Mouse (Mus musculus): ENCODE results near the gene Art3. TPM values are rescaled to one million over a fixed set of nuclear protein-coding genes. Genes with fewer than 3 reads are reported as not detected.

The Art3 gene
- total RNA-seq, 2 experiments from 2014 or later: 620 to 781 TPM

GRCm38 (mm10) chr5:92372605-92373004 is 41.0 kb downstream of the Art3 start:
- intact Hi-C loops (cut with DNase I): no loop called here
- no peak for DNase-seq

- intact Hi-C loops (cut with DNase I): no loop called here
- DNase-seq: no peak
Measured at GRCm38 (mm10) chr5:92374721-92375142, 43.1 kb downstream of the Art3 start.

- no peak for DNase-seq
- intact Hi-C loops (cut with DNase I): no loop called here
Measured at GRCm38 (mm10) chr5:92375368-92375767, 43.7 kb downstream of the Art3 start.

GRCm38 (mm10) chr5:92376795-92377405 is 45.3 kb downstream of the Art3 start:
- intact Hi-C loops (cut with DNase I): no loop called here
- no peak for DNase-seq

- peak; percentile 78 to 89 for DNase-seq
- intact Hi-C loops (cut with DNase I): loop anchor here (1.0 to 2.0 kb wide), 2 partner anchors 17 to 69 kb away; no protein-coding TSS in a partner anchor
Measured at GRCm38 (mm10) chr5:92381550-92382348, 50.1 kb downstream of the Art3 start.

GRCm38 (mm10) chr5:92382349-92382679 is 50.7 kb downstream of the Art3 start:
- intact Hi-C loops (cut with DNase I): loop anchor here (2.0 kb wide), 1 partner anchor 16 kb away; no protein-coding TSS in a partner anchor
- no peak for DNase-seq

- intact Hi-C loops (cut with DNase I): loop anchor here (2.0 kb wide), 1 partner anchor 15 kb away; no protein-coding TSS in a partner anchor
Measured at GRCm38 (mm10) chr5:92383747-92384146, 52.1 kb downstream of the Art3 start.

GRCm38 (mm10) chr5:92384855-92385254 is 53.2 kb downstream of the Art3 start:
- peak in 1 of 2 experiments; percentile 51 for DNase-seq
- intact Hi-C loops (cut with DNase I): no loop called here

More at GRCm38 (mm10) chr5:92383747-92384146, 52.1 kb downstream of the Art3 start:
- DNase-seq: no peak

GRCm38 (mm10) chr5:92386102-92386501 is 54.5 kb downstream of the Art3 start:
- intact Hi-C loops (cut with DNase I): no loop called here
- peak; percentile 33 to 44 for DNase-seq

GRCm38 (mm10) chr5:92386643-92387042 is 55.0 kb downstream of the Art3 start:
- DNase-seq: peak; percentile 47 to 66
- intact Hi-C loops (cut with DNase I): no loop called here

- intact Hi-C loops (cut with DNase I): no loop called here
- DNase-seq: peak; percentile 69 to 80
Measured at GRCm38 (mm10) chr5:92387433-92387832, 55.8 kb downstream of the Art3 start.

- intact Hi-C loops (cut with DNase I): no loop called here
- no peak for DNase-seq
Measured at GRCm38 (mm10) chr5:92389977-92390376, 58.4 kb downstream of the Art3 start.

- peak; percentile 31 to 52 for DNase-seq
Measured at GRCm38 (mm10) chr5:92390615-92391014, 59.0 kb downstream of the Art3 start.

GRCm38 (mm10) chr5:92392542-92392941 is 60.9 kb downstream of the Art3 start:
- DNase-seq: no peak
- intact Hi-C loops (cut with DNase I): no loop called here

More at GRCm38 (mm10) chr5:92390615-92391014, 59.0 kb downstream of the Art3 start:
- intact Hi-C loops (cut with DNase I): no loop called here

GRCm38 (mm10) chr5:92393863-92394262 is 62.2 kb downstream of the Art3 start:
- intact Hi-C loops (cut with DNase I): no loop called here
- no peak for DNase-seq

- DNase-seq: no peak
- intact Hi-C loops (cut with DNase I): loop anchor here (5.0 kb wide), 1 partner anchor 198 kb away; no protein-coding TSS in a partner anchor
Measured at GRCm38 (mm10) chr5:92395764-92396163, 64.1 kb downstream of the Art3 start.

GRCm38 (mm10) chr5:92396476-92396875 is 64.8 kb downstream of the Art3 start:
- no peak for DNase-seq
- intact Hi-C loops (cut with DNase I): loop anchor here (5.0 kb wide), 1 partner anchor 199 kb away; no protein-coding TSS in a partner anchor

GRCm38 (mm10) chr5:92398153-92398552 is 66.5 kb downstream of the Art3 start:
- intact Hi-C loops (cut with DNase I): loop anchor here (1.0 to 5.0 kb wide), 3 partner anchors 15 to 201 kb away; partner anchors contain the start of gene Sdad1
- peak; percentile 79 to 90 for DNase-seq

GRCm38 (mm10) chr5:92402816-92403215 is 71.2 kb downstream of the Art3 start:
- DNase-seq: no peak
- intact Hi-C loops (cut with DNase I): no loop called here

- intact Hi-C loops (cut with DNase I): no loop called here
- DNase-seq: no peak
Measured at GRCm38 (mm10) chr5:92403562-92404399, 72.2 kb downstream of the Art3 start.

GRCm38 (mm10) chr5:92404400-92404678 is 72.7 kb downstream of the Art3 start:
- no peak for DNase-seq
- intact Hi-C loops (cut with DNase I): no loop called here

Measured in heart, postnatal 14 days (tissue).